Mouse (Mus musculus) urinary bladder, adult 18-20 months (tissue): Measurements from ENCODE around the gene Fut2.

Experiments
- DNase-seq, 2 experiments: peaks; one replicate each; pipeline ENCODE4 v3.0.0; 2022; ENCODE audit warnings: low spot score in 2 of 2, mixed read lengths in 2 of 2

Fut2 gene

DNA sequence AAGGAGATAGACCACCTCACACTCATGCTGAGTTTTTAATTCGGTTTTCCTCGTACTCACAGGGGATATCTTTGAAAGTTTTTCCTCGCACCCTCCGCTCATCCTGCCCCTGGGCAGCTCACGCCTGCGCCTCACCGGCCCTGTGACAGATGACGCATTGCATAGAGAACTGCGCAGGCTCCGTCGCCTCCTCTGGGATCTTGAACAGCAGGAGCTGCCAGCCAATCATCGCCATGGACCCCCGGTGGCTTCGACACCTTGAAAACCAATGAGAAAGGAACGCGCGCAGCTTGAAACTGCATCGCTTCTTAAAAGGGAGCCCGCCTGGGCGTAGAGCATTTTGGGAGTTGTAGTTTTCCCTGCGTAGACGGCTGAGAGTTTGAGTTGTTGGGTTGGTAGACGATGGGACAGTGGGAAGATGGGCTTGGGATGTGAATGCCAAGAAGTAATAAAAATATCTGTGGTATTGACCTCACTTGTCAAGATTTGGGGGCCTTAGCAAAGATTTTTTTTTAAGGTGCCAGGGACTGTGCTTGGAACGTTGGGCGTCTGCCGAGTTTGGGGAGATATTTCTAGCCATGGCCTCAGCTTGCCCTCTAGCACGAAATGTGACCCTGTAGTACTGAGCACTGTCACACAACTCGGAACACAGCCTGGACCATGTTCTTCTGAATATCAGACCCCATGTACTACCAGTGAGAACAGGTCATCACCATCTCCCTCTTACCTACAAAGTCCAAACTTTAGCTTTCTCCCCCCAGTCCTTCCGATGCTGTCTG is 27.4 kb downstream of the Fut2 start:
- DNase-seq: peak; percentile 65 to 89

DNA sequence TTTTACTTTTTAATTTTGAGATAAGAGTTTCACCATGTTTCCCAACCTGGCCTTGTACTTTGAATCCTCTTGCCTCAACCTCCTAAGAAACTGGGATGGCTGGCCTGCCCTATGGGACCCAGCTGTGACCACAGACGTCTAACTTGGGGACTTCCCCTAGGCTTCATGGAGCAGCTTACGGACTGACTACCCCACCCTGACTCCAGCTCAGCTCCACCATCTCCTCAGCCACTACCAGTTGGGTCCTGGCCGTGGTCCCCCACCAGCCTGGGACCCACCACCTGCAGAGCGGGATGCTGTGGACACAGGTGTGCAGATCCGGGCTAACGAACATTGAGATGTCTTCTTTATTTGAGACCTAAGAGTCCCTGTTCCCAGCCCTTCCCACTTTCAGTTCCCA is 28.5 kb downstream of the Fut2 start:
- no peak for DNase-seq

DNA sequence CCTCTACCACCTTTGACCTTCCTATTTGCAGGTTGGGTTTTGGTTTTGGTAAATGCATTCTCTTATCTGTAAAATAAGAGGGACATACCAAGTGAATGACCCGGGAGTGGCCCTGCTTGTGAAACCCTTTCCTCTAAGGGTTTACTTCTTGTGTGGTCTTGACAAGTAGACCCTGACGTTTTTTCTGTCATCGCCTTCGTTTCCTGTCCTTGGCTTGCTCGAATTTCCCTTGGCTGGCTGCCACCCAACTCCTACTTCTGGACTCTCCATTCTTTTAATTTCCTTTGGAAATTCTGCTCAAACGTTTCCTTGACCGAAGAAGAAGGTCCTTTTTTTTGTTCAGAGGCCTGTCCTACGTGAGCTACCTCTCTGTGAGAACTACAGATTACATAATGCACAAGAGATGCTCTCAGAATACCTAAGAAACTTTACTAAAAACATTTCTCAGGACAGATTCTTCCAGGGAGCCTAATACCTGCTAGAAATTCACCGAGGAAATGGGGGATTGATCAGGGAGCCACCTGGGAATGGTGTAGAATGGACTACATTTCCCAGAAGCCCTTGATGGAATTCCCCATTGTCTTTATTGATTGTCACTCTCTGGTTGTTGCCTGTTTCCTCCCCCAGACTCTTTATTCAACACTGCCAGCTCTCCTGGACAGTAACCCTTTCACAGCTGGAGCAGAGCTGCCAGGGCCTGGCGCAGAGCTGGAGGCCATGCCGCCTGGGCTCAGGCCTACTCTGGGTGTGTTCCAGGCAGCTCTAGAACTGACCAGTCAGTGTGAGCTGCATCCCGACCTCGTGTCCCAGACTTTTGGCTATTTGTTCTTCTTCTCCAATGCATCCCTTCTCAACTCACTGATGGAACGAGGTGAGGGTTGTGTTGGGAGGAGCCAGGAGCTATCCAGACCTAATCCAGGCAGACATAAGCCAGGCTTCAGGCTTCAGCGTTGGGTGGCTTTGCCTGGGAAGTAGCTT is 30.2 kb downstream of the Fut2 start:
- DNase-seq: no peak

DNA sequence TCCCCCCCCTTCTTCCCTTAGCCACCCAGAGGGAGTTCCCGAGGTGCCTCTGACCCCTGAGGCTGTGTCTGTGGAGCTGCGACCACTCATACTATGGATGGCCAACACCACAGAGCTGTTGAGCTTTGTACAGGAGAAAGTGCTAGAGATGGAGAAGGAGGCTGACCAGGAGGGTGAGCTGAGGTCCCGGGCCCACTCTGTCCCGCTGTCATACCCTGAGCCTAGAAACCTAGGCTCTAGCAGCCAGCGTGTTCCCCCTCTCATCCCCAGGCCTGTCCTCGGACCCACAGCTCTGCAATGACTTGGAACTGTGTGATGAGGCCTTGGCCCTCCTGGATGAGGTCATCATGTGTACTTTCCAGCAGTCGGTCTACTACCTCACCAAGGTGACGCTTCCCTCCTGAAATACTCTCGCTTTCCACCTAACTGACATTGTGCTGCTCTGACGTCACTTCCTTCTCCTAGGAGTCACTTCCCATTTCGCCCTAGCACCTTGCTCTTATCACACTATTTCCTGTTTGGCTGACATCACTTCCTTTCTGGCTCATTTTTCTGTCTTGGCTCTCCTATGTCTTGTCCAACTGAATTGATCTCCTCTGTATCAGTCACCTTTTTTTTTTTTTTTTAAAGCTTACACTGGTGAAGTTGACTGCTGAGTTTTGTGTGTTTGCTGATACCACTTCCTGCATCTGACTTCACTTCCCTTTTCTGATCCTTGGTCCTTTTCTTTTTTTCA is 31.1 kb downstream of the Fut2 start:
- no peak for DNase-seq

DNA sequence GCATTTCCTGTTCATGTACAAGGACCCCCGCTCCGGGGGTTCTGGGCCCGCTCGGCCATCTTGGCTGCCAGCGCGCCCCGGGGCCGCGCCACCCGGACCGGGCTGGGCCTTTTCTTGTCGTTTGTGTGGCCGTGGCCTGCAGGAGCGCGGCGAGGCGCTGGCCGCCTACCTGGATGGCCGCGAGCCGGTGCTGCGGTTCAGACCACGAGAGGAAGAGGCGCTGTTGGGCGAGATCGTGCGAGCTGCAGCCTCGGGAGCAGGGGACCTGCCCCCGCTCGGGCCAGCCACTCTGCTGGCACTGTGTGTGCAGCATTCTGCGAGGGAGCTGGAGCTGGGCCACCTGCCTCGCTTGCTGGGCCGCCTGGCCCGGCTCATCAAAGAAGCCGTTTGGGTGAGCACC is 33.7 kb downstream of the Fut2 start:
- DNase-seq: no peak

DNA sequence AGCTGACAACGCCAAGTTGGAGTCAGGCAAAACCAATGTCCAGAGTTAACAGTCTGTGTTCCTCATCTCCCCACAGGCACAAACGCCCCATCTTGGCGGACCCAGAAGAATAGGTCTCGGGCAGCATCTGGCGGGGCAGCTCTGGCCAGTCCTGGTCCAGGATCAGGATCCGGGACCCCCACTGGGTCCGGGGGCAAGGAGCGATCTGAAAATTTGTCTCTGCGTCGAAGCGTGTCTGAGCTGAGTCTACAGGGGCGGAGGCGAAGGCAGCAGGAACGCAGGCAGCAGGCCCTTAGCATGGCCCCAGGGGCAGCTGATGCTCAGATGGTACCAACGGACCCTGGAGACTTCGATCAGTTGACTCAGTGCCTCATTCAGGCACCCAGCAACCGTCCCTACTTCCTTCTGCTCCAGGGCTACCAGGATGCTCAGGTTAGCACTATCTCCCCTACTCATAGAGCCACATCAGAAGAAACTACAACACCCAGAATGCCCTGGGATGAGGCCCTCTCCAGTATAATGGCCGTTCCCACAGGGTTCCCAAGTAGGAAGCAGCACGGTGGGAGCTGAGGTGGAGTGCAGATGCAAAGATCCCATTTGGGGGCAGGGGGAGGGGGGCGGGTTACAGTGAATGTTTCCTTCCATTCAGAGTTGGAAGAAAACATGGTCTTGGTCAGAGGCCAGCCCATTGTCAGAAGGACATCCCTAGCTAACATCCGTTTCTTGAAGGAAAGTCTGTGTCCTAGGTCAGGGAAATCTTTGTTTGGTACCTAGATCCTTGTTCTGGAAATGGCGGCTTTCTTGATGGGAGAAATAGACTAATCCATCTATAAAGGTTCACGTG is 35.9 kb downstream of the Fut2 start:
- no peak for DNase-seq

DNA sequence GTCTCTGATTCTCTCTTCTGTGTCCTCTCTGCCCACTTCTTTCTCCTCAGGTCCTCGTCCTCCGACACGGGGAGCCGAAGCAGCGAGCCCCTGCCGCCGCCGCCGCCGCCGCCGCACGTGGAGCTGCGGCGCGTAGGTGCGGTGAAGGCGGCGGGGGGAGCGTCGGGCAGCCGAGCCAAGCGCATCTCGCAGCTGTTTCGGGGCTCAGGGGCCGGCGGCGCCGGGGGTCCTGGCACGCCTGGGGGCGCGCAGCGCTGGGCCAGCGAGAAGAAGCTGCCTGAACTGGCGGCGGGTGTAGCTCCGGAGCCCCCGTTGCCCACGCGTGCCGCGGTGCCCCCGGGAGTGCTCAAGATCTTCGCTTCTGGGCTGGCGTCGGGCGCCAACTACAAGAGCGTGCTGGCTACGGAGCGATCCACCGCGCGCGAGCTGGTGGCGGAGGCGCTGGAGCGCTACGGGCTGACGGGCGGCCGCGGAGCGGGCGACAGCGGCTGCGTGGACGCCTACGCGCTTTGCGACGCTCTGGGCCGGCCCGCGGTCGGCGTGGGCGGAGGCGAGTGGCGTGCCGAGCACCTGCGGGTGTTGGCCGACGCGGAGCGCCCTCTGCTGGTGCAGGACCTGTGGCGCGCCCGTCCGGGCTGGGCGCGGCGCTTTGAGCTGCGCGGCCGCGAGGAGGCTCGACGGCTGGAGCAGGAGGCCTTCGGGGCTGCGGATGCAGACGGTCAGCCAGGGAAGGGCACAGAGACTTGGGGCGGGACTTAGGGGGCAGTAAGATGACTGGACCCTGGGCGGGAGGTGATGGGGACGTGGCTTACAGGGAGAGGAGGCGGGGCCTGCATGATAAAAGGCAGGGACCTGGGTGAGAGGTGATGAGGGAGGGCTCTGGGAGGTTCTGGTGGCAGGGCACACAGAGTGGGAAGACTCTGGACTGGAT is 37.6 kb downstream of the Fut2 start:
- peak; percentile 81 to 89 for DNase-seq

DNA sequence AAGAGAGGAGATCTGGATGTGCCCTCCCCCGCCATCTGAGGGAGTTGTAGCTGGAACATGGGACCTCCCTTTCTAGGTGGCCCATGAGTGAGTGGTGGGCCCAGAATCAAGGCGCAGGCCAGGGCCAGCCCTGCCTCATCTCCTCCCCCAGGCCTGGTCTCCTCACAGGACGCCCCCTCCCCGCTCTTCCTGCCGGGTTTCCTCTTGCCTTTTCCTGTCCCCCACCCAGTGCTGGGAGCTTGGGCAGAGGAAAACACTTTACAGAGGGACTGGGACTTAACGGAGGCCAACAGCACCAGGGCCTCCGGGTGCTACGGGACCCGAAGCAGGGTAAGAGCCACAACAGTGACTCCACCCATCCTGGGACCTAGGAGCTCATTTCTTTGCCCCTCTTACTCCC is 38.9 kb downstream of the Fut2 start, which contains the start of gene Rasip1:
Gene Rasip1 (plus strand): TSS at position 228 of the 400 bp plus-strand sequence.
- no peak for DNase-seq

DNA sequence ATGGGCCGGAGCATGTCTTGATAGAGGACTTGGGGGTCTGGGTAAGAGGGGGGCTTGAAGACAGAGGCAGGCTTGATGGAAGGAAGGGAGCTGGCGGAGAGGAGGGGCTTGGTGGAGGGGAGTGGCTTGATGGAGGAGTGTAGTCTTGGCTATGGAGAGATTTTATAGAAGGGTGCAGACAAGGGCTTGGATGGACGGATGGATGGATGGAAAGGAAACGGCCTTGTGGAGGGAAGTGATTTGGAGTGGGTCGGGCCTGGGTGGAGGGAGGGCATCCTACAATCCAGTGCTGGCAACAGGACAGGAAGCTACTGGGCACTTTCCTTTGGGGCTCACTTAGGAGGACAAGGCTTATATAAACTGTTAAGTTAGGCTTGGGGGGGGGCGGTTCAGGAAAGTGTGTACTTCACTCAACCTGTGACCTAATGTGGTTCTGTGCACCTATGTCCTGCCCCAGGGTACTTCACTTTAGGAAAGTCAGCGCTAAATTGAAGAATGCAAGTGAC is 39.6 kb downstream of the Fut2 start:
- DNase-seq: no peak

DNA sequence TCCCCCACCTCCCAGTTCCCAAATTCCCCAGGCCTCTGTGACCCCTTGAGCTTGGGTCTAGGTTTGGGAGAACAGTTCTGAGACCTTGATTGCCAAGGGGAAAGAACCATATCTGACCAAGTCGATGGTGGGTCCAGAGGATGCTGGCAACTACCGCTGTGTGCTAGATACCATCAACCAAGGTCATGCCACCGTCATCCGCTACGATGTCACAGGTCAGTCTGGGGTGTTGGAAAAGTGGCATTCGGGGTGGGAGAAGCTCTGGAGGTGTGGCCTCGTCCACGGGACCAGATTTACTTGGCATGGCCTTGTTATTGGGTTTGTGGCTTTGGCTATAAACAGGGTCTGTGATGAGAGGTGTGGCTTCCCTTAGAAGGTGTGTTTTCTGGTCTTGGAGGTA is 40.7 kb downstream of the Fut2 start:
- DNase-seq: no peak

DNA sequence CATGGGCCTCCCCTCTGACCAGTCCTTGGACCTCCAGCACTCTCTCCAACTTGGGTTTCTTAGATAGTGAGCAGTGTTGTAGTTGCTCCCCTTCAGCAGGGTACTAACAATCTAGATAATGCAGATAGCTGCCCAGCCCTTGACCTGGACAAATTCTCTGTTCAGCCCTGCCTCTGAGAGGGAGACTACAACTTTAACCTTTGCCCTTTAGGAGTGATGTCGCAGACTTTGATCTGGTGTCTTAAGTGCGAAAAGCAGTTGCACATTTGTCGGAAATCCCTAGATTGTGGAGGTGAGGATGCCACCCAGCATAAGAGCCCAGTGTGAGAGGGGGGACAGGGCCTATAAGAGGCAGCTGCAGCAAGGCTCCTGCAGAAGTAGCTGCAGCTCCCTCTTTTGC is 41.5 kb downstream of the Fut2 start:
- no peak for DNase-seq

DNA sequence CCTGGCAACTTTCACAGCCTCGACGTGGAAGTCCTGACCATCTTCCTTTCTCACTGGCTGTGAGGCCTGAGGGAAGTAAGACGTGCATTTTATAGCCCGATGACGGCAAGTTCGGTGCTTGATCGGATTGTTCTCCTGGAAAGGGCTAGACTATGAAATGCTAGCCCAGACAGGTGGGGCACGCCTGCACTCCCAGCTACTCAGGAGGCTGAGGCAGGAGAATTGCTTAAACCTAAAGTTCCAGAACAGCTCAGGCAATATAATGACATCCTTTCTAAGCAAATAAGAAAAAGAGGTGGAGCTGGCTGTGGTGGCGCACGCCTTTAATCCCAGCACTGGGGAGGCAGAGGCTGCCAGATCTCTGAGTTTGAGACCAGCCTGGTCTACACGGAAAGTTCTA is 42.7 kb downstream of the Fut2 start:
- no peak for DNase-seq

DNA sequence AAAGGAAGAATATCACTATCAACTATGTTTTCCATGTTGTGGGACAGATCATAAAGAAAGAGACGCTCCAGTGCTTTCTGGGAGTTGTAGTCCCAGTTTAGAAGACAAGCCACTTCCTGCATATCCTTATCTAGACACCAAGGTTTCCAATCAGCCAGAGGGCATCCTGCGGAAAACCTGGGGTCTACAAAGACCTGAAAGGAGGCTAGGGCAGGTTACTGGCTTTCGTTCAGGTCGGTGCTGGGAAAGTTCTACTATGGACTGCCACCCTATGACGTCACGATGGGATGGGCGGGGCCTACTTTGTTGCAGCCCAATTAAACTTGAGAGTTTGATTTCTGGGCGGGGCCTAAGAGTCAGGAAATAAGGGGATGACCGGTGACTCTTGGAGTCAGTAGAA is 44.8 kb downstream of the Fut2 start, which contains the start of gene Izumo1:
Gene Izumo1 (plus strand): TSS at position 369 of the 400 bp plus-strand sequence.
- DNase-seq: no peak

DNA sequence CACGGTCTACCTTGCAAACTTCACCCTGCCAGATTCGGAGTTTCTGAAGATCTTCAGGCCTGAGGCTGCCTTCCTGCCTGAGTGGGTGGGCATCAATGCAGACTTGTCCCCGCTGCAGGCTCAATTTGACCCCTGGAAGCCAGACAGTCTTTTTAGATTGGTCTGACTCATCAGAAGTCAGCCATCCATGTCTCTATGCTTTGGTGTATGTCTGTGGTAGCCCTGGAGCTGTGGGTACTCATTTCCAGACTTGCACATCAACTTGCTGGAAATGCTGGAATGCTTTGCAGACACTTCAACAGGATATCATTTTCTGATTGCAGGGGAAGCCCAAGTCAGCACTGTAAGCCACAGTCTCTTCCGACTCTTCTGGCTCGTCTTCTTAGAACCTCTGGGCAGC is 46.6 kb downstream of the Fut2 start:
- DNase-seq: no peak

DNA sequence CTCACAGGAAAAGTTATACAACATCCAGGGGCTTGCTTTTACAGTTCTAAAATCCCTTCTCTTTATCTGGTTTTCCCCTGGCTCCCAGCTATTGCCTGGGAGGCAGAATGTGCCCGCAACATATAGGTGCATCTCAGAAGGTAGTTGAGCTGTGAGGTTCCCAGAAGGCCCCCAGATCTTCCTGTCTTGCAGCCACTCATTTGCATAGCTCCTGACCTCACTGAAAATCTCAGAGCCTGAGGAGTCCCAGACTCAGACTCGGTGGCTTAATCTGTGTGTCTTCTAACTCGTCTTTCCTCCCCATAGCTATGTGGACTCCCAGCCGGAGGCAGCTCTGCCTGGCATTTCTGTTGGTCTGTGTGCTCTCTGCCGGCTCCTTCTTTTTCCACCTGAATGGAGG is 47.9 kb downstream of the Fut2 start:
- DNase-seq: no peak

DNA sequence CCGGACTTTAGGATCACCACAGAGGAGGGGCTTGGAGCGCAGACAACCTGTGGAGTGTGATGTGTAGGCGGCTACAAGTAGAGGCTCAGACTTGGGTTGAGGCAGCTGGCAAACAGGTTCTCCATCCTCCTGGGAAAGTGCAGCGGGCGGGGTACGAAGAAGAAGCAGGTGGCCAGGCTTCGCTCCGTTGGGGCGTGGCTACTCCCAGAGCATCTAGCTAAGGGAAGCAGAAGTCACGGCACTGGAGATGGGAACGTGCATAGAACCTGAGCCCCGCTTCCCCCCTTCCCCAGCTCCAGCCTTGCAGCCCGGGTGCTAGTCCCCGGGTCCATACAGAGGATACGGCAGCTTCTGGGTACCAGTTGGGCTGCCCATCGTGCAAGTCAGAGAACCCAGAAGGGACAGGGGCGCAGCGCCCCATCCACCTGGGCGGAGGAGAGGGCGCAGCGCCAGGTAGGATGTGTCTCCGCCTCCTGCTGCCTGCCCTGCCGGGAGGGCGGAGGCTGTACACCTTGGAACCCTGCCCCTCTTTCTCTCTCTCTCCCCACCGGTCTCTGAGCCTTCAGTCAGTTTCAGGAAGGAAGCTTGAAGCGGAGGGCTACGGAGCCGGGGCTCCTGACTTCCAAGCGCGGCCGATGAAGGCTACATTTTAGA is 49.0 kb downstream of the Fut2 start, which contains the start of gene Fut1:
Gene Fut1 (plus strand): TSS at position 248 of the 654 bp plus-strand sequence.
- no peak for DNase-seq

DNA sequence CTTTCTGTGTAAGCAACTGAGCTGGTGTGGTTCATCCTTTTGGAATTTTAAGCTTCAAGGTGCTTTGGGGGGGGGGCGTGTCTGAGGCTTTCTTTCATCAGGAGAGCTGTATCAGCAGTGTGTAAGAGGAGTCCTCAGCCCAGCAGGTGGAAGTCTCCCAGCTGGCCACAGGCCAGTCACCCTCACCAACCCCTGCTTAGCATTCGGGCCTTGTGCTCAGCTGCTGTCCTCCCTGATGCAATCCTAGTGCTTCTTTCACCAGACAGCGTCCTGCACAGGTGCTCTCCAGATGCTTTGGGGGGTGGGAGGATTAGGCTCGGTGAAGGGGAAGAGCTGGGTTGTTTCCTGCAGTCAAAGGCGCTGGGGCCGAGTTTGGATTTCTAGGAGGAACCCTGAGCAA is 49.9 kb downstream of the Fut2 start:
- DNase-seq: no peak

DNA sequence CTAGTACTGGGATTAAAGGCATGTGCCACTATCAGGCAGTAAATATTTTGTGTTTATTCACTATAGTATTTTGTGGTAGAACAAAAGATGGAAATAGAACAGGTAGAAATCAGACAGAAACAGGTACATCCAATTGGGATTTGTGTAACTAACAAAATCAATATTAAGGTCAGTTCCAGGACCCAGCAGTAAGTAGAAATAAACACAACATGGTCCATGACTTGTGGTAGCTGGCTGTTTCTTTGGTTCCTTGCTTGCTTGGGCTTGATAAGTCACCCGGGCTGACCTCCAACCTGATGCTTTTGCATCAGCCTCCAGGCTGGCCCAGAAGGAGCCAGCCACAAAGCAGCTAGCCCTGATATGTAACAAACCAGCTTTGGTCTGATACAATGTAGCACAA is 56.7 kb downstream of the Fut2 start:
- no peak for DNase-seq

DNA sequence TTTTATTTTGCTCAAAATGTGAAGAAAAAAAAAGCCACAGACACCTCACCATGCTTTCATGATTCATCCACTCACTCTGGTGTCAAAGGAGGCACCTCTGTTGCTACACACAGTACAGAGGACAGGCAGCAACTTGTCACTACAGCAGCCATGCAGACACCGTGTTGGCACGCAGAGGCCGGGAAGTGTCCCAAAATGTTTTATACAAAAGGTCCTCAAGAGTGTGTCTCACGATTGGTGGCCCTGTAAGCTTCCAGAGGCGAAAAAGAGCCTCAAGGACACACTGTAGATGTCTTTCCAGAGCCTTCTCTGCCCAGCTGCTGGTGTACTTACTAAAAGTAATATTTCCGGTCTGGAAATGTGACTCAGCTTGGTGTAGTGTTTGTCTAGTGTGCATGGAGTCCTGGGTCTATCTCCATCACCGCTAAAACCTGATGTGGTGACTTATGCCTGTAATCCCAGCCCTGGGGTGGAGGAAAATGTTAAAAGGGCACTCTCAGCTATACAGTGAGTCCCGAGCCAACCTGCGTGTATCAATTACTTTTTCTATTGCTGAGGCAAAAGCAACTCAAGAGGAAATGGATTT is 60.4 kb downstream of the Fut2 start:
- DNase-seq: no peak
